8 mouse cellular contexts compared by ENCODE assay signal in the genomic region with DNA sequence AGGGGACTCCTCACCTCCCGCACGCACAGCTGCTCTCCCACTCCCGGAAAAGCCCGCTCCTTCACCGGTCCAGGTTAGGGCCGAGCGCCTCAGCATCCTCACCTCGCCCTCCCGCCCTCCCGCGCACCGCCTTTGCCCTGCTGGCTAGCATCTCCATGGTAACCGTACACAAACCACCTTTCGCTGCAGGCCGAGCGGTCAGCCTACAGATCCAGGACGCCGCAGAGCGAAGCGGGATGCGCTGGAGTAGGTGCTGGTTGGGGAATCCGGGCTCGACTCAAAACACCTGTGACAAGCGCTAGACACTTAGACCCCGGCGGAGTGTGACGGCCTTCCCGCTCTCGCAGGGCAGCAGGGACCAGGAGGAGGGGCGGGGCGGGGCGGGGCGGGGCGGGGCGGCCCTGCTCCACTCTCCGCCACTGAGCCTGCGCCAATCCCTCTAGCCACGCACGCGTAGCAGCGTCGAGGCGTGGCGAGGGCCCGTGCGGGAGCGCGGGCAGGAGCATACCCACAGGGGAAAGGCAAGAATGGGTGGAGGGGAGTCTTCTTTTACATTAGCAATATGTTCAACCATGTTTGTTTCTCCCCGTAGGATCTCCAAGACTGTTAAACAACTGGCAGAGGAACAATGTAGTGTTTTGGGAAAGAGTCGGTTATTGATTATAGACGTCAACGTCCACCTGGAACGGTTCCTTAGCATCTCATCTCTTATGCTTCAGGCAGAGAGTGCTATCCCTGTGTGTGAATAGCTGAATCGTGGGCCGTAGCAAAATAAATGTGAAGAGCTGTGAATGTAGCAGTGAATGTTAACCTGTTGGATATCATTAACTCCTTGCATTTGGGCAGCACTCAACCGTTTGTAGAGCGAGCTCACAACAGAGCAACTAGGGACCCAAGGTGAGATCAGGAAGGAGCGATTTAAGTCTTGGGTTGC. TPM values are rescaled to one million over a fixed set of nuclear protein-coding genes. Genes with fewer than 3 reads are reported as not detected.
A peak's percentile ranks its signal among the peaks of the same experiment; 100 is the strongest.
DNase-seq lines count a peak whose midpoint lies in the region; ATAC-seq lines count a peak whose summit lies in the region.

A gene (minus strand): TSS at position 427 of the 934 bp plus-strand sequence.

- peak within 1 kb of the TSS; percentile 54 for H3K4me3 ChIP-seq in hindbrain, embryonic 14.5 days (replicated peaks; ENCODE audit: low read length)

- H3K9me3 ChIP-seq in hindbrain, embryonic 14.5 days (ENCODE audit: control insufficient read depth, low read length) = no peaks in the 10 kb centered on the region

- H3K27me3 ChIP-seq in hindbrain, embryonic 14.5 days (ENCODE audit: control insufficient read depth, insufficient read depth, low read length) = 0 out of 2 replicates have a peak, but pooled peaks cover 6% of the 10 kb centered on the region

- 3% methylated on average over 52 of the region's 58 CpGs for WGBS in hindbrain, embryonic 14.5 days

- peak within 1 kb of the TSS; percentile 73 for H3K4me2 ChIP-seq in hindbrain, embryonic 14.5 days (replicated peaks)

- H3K9ac ChIP-seq in hindbrain, embryonic 14.5 days = peak within 1 kb of the TSS; percentile 60

- peak within 1 kb of the TSS; percentile 40 for H3K27ac ChIP-seq in hindbrain, embryonic 14.5 days

- ATAC-seq in hindbrain, embryonic 14.5 days (ENCODE audit: low FRiP score) = peak; percentile 97

- peak; percentile 43 for DNase-seq in T-cell, adult 2 months (ENCODE audit: low spot score)
- DNase-seq in cerebellum, postnatal 14 days = peak; percentile 87 to 88
- peak; percentile 24 to 55 for DNase-seq in frontal cortex, postnatal 25 days (ENCODE audit: low spot score in 2 of 2)
- peak; percentile 80 for DNase-seq in hindbrain, embryonic 14.5 days (ENCODE audit: low spot score)
- peak; percentile 56 for DNase-seq in left cerebral cortex, adult 11 months (ENCODE audit: low spot score)
- peak; percentile 73 for DNase-seq in lung, postnatal 36 days
- DNase-seq in retina, postnatal 1 day = peak; percentile 87
- peak; percentile 76 for DNase-seq in thymus, postnatal 4 days

- no peaks in the 10 kb centered on the region for H3K36me3 ChIP-seq in hindbrain, embryonic 14.5 days (replicated peaks; ENCODE audit: control insufficient read depth, insufficient read depth)

- peaks cover 5% of the 10 kb centered on the region; the same call in 1 of the 2 replicates for H3K4me1 ChIP-seq in hindbrain, embryonic 14.5 days (replicated peaks; ENCODE audit: control insufficient read depth, insufficient read depth, low read length)

RNA-seq across cellular contexts. Expression of the gene that starts here (rescaled TPM):
- 12.4 and 12.7 TPM in 2 replicates for polyA plus RNA-seq in hindbrain, embryonic 14.5 days (2014; fragmentation: Nextera tagmentation; extraction: Ambion mirVana)

Comparison
In these comparisons a context has a peak if more than half of its experiments do, and no peak if none do; other contexts are left out.
1. Peak in every context shown above with its lines: DNase-seq, ATAC-seq, H3K4me3 ChIP-seq and H3K27ac ChIP-seq.